Mouse (Mus musculus) E14TG2a.4 (cell line): ENCODE data around the gene Aldh9a1.

Experiments
- CTCF ChIP-seq: conservative IDR thresholded peaks from 2 replicates; pipeline ENCODE4 v1.5.1; 2014; ENCODE audit warnings: low read length
- NANOG ChIP-seq: IDR thresholded peaks from 2 replicates; pipeline ENCODE4 v1.6.1; 2014; ENCODE audit warnings: borderline replicate concordance, low read length, mixed read lengths
- POU5F1 ChIP-seq: IDR thresholded peaks from 2 replicates; pipeline ENCODE4 v1.6.1; 2014; ENCODE audit warnings: low read length, borderline replicate concordance

DNA sequence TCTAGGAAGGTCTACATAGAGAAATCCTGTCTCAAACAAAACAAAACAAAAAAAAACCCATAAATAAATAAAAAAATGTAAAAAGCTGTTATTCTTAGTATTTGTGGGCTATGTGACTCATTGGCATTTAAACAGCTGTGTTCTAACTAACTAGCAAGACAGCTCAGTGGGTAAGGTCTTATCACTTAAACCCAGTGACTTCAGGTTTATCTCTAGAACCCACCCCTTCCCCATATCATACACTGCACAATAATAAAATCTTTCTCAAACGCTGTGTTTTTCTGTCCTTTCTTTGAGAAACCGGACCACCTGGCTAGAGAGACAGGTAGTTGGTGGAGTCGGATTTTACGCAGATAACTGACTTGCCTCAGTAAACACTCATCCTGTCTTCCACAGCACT, 18.2 kb downstream of the Aldh9a1 start:
- TF ChIP-seq CTCF (no peak), POU5F1 (no peak), NANOG (no peak)
